Mouse (Mus musculus) thymus, adult 2 months (tissue): ENCODE measurements at regions not wholly inside any gene's neighbourhood (a gene's known extent, or its start where the extent isn't known, plus 50 kb on each side); places are given as distances from the start of the nearest gene placed in this dataset.

Experiments used
- CTCF ChIP-seq: fragments of 200-500 bp; IDR thresholded peaks from 2 replicates; pipeline ENCODE4 v1.5.1; 2012; ENCODE audit warnings: mild to moderate bottlenecking, control low read depth, low read length, moderate library complexity, borderline replicate concordance; ENCODE audit not compliant: control insufficient read depth, poor library complexity, insufficient read depth; ENCODE audit errors: extremely low read depth
- POLR2A ChIP-seq: fragments of 200-500 bp; IDR thresholded peaks from 2 replicates; pipeline ENCODE4 v1.6.1; 2012; ENCODE audit warnings: mild to moderate bottlenecking, low read length, control low read depth, moderate library complexity; ENCODE audit not compliant: control insufficient read depth, poor library complexity, insufficient read depth; ENCODE audit errors: extremely low read depth

DNA sequence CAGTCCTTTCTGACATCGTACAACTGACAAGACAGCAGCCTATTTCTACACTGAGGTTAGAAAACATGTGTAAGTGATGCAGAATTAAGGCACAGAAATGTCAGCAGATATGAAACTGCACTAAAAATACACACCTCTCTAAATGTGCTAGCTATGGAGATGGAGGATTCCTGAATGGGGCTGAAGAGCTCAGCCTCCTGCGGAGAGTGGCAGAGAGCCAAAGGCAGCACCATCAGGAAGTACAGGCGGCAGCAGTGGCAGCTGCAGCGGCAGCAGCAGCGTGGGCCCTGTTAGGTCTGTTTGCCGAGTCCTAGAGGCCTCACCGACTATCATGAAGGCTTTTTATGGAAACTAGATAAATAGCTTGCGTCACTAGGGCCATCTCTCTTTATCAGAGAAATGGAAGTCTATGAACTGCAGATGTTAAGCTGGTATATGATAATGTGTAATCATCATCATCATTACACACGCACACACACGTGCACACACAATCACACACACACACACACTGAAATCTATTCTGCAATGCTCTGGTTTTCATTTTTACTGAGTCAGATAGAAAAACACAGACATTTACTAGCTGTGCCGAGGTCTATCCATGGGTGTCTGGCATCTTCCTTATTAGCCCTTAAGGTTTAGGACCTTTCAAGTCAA, 83.6 kb upstream of the Tent5a start:
- TF ChIP-seq CTCF, result no peak
- TF ChIP-seq POLR2A, result no peak
